Mouse (Mus musculus) kidney, postnatal 0 days (tissue): ENCODE measurements around the gene E130311K13Rik. TPM values are rescaled to one million over a fixed set of nuclear protein-coding genes. Genes with fewer than 3 reads are reported as not detected.

Source experiments
- ATAC-seq: fragments of 200-750 bp; cut with Nextera tagmentation; replicated peaks from 2 replicates; pipeline ENCODE4 v1.8.0; 2017; ENCODE audit warnings: low read depth, moderate number of reproducible peaks, moderate TSS enrichment, moderate library complexity; ENCODE audit not compliant: low FRiP score
- DNase-seq: peaks from one replicate; pipeline ENCODE4 v3.0.0-alpha.2; 2016; ENCODE audit warnings: low spot score
- H3K27ac ChIP-seq: fragments of 300-500 bp; sonication (generic); 2 replicates; pipeline ENCODE4 v1.5.1; 2014; ENCODE audit warnings: mild to moderate bottlenecking
- H3K27me3 ChIP-seq: fragments of 300-500 bp; sonication (generic); 2 replicates; pipeline ENCODE4 v1.6.1; 2014; ENCODE audit warnings: low read length, mixed read lengths; ENCODE audit not compliant: insufficient read depth
- H3K36me3 ChIP-seq: fragments of 300-500 bp; sonication (generic); 2 replicates; pipeline ENCODE4 v1.6.1; 2014; ENCODE audit warnings: low read length, mixed read lengths; ENCODE audit not compliant: insufficient read depth
- H3K4me1 ChIP-seq: fragments of 300-500 bp; sonication (generic); replicated peaks from 2 replicates; pipeline ENCODE4 v1.6.1; 2014; ENCODE audit warnings: antibody characterized with exemption, low read length, mixed read lengths; ENCODE audit not compliant: insufficient read depth
- H3K4me2 ChIP-seq: fragments of 300-500 bp; sonication (generic); 2 replicates; pipeline ENCODE4 v1.6.1; 2014; ENCODE audit warnings: mild to moderate bottlenecking, low read length, moderate library complexity, mixed read lengths
- H3K4me3 ChIP-seq: fragments of 300-500 bp; sonication (generic); replicated peaks from 2 replicates; pipeline ENCODE4 v1.5.1; 2014; ENCODE audit warnings: low read depth, low read length
- H3K9ac ChIP-seq: fragments of 300-500 bp; sonication (generic); 2 replicates; pipeline ENCODE4 v1.6.1; 2014; ENCODE audit warnings: low read depth, low read length
- H3K9me3 ChIP-seq: fragments of 300-500 bp; sonication (generic); replicated peaks from 2 replicates; pipeline ENCODE4 v1.6.1; 2016; ENCODE audit warnings: low read length, inconsistent platforms, mixed read lengths
- CTCF ChIP-seq: IDR thresholded peaks from 2 replicates; pipeline ENCODE4 v1.5.1; 2016; ENCODE audit warnings: antibody characterized with exemption, low read depth, mild to moderate bottlenecking, moderate library complexity
- WGBS: fragments of 180-500 bp; shearing (Covaris S2); extraction: QIAGEN DNeasy Blood & Tissue Kit; methylation state at CpG from one replicate; pipeline ENCODE4 v1.1.7; 2014; 5-methylcytosine and 5-hydroxymethylcytosine counted together
- polyA plus RNA-seq: library from polyadenylated mRNA; unstranded; fragments of >200 nt; fragmentation: Nextera tagmentation; extraction: Ambion mirVana; gene quantifications from 2 replicates; pipeline ENCODE4 v1.2.1, GENCODE M21; 2015

Gene E130311K13Rik
- polyA plus RNA-seq, 1 experiment from 2014 or later: 4.4 TPM

DNA sequence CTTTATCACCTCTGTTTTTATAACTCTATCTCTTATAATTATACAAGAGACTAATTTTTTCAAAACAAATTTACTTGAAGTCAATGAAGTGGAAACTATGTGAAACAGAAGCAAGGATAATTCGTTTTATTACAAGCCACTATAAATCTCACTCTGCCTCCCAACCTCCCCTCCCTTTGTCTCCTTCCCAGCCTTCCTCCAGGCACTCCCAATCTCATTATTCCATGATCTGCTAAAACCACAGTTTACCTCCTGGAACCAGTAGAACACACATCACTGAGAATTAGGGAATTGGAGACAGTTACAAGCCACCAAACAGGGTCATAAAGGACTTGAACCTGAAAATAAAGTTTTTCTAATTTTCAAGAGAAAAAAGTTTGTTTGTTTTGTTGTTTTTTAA is 32.1 kb downstream of the E130311K13Rik start:
- no peak for ATAC-seq
- H3K27ac ChIP-seq: no peak overlapping the region
- 0 out of 2 replicates have a peak, but pooled peaks cover 2% of the 10 kb centered on the region for H3K4me1 ChIP-seq
- DNase-seq: peak; percentile 71
- TF ChIP-seq CTCF: no peak
- H3K4me3 ChIP-seq: no peak overlapping the region
- H3K27me3 ChIP-seq: no peaks in the 10 kb centered on the region
- peak overlapping the region; percentile 75; the same call in 1 of the 2 replicates for H3K4me2 ChIP-seq
- H3K36me3 ChIP-seq: no peaks in the 10 kb centered on the region
- no peaks in the 10 kb centered on the region for H3K9me3 ChIP-seq
- 9% methylated on average over 1 of the region's 1 CpGs for WGBS
- no peak overlapping the region for H3K9ac ChIP-seq

DNA sequence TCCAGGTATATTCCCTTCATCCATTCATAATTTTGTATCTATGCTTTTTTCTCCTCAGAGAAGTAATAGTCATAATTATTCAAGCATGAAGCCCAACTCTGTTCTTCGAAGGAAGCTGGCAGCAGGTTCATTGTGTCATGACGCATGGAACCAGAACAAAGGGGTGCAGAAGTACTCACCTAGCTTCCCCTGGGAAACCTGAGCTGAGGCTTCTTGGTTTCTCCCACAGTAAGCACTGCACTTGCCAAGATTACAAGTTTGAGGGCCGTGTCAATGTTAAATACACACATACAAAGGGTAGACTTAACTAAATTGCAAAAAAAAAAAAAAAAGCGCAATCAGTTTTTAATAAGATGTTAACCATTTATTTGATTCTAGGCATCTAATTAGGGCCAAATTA is 33.0 kb downstream of the E130311K13Rik start:
- H3K9ac ChIP-seq: no peak overlapping the region
- H3K36me3 ChIP-seq: no peaks in the 10 kb centered on the region
- no peak for ATAC-seq
- H3K27ac ChIP-seq: no peak overlapping the region
- no peaks in the 10 kb centered on the region for H3K9me3 ChIP-seq
- DNase-seq: peak; percentile 21
- 44% methylated on average over 4 of the region's 4 CpGs for WGBS
- TF ChIP-seq CTCF: no peak
- 0 out of 2 replicates have a peak, but pooled peaks cover 2% of the 10 kb centered on the region for H3K4me1 ChIP-seq
- H3K4me2 ChIP-seq: no peak overlapping the region
- no peak overlapping the region for H3K4me3 ChIP-seq
- H3K27me3 ChIP-seq: no peaks in the 10 kb centered on the region

DNA sequence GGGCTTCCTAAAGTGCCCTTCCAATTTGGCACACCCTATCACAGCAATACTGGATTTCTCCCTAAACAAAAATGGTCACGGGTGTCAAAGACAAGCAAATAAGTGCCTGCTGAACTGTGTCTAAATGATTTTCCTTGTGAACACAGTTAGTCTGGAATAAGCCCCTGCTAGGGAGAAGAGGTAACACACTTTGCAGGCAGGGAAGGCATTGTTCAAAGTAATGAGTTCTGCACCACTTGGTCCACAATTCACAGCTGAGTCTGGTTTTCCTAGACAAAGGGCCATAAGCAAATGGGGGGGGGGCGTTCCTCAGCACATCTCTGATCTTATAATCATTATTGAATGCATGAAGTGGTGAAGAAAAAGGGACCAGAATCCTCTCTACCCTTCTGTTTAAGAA is 33.5 kb downstream of the E130311K13Rik start:
- no peak overlapping the region for H3K9ac ChIP-seq
- H3K4me2 ChIP-seq: no peak overlapping the region
- DNase-seq (no peak), ATAC-seq (no peak)
- H3K4me1 ChIP-seq: 0 out of 2 replicates have a peak, but pooled peaks cover 2% of the 10 kb centered on the region
- H3K4me3 ChIP-seq: no peak overlapping the region
- no peaks in the 10 kb centered on the region for H3K36me3 ChIP-seq
- TF ChIP-seq CTCF: no peak
- 26% methylated on average over 2 of the region's 2 CpGs for WGBS
- H3K27me3 ChIP-seq: no peaks in the 10 kb centered on the region
- H3K27ac ChIP-seq: no peak overlapping the region
- H3K9me3 ChIP-seq: no peaks in the 10 kb centered on the region

DNA sequence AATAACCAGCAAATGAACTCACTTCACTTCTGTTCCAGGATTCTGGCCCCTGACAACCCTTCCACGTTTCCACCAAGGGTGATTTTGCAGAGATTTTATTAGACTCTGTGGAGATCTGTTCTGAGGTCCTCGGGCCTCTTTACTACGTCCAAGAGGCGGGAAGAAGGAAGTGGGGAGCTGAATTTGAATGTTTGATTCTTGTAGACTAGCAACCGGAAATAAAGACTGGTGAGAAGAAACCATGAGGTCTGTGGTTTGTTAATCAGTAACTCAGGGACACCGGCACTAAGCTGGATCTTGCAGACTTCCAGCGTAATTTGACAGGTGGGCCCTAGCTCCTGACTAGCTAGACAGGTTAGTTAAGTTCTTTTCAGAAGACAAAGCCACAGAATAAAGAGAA is 35.6 kb downstream of the E130311K13Rik start:
- H3K4me3 ChIP-seq: no peak overlapping the region
- 0 out of 2 replicates have a peak, but pooled peaks cover 2% of the 10 kb centered on the region for H3K4me1 ChIP-seq
- no peaks in the 10 kb centered on the region for H3K27me3 ChIP-seq
- peak overlapping the region; percentile 32; the same call in 1 of the 2 replicates for H3K27ac ChIP-seq
- no peaks in the 10 kb centered on the region for H3K9me3 ChIP-seq
- DNase-seq: peak; percentile 52
- H3K4me2 ChIP-seq: peak overlapping the region; percentile 34; the same call in 1 of the 2 replicates
- no peak for TF ChIP-seq CTCF
- H3K9ac ChIP-seq: no peak overlapping the region
- no peaks in the 10 kb centered on the region for H3K36me3 ChIP-seq
- peak; percentile 62 for ATAC-seq
- WGBS: 33% methylated on average over 7 of the region's 7 CpGs

DNA sequence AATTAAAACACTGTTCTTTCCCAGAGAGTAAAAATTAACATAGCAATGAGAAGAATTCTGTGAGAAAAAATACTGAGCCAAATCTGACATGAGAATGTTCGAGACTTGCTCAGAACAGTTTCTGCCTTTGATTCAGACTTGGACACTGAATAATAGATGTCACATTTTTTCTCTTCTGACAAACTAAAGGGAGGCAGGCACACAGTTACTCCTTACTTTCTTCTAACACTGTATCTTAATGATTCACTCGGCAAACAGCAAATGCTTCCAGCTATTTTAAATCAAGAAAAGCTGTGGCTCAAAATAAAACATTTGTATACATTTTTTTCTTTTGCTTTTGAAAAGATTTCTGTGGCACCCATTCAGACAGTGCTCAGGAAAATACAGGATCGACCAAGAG is 37.1 kb downstream of the E130311K13Rik start:
- H3K4me1 ChIP-seq: 0 out of 2 replicates have a peak, but pooled peaks cover 2% of the 10 kb centered on the region
- ATAC-seq (no peak), DNase-seq (no peak)
- H3K36me3 ChIP-seq: no peaks in the 10 kb centered on the region
- no peak for TF ChIP-seq CTCF
- H3K9ac ChIP-seq: no peak overlapping the region
- no peak overlapping the region for H3K4me2 ChIP-seq
- WGBS: 40% methylated on average over 3 of the region's 3 CpGs
- no peaks in the 10 kb centered on the region for H3K9me3 ChIP-seq
- H3K27me3 ChIP-seq: no peaks in the 10 kb centered on the region
- H3K4me3 ChIP-seq: no peak overlapping the region
- no peak overlapping the region for H3K27ac ChIP-seq

DNA sequence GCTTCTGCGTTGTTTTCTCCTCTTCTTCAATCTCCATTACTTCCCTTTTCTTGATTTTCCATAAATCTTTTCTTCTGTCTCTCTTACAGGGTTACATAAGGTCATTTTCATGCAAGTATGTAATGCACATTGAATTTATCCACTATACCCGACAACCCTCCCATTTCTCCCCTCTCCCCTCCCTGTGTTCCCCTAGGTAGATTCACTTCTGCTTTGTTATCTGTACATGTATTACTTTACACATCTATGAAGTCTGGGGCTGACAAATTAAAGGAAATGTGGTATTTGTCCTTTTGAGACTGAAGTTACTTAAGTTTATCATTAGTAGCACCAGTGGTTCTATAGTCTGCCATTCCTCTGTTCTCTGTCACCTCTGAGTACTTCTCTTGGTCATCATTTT is 48.2 kb downstream of the E130311K13Rik start:
- Histone ChIP-seq H3K36me3 (0 out of 2 replicates have a peak, but pooled peaks cover 5% of the 10 kb centered on the region), H3K4me3 (no peak overlapping the region), H3K4me1 (no peaks in the 10 kb centered on the region), H3K4me2 (no peak overlapping the region), H3K9me3 (0 out of 2 replicates have a peak, but pooled peaks cover 5% of the 10 kb centered on the region), H3K27ac (no peak overlapping the region), H3K9ac (no peak overlapping the region), H3K27me3 (no peaks in the 10 kb centered on the region)
- DNase-seq (no peak), ATAC-seq (no peak)
- no peak for TF ChIP-seq CTCF
- WGBS: 87% methylated on average over 2 of the region's 2 CpGs
